Mouse (Mus musculus) Patski (cell line): ENCODE results near the gene Gnai1. TPM values are rescaled to one million over a fixed set of nuclear protein-coding genes. Genes with fewer than 3 reads are reported as not detected.

Experiments
- ATAC-seq: fragments of 100-300 bp; one replicate; pipeline ENCODE4 v1.8.0; 2021
- CTCF ChIA-PET: fragments of 350-600 bp; sonication (Branson Sonifier 250); formaldehyde crosslinking; loops from one replicate; lab custom pipeline; 2022; ENCODE audit warnings: inconsistent platforms; lab: Charles Lee
- POLR2A ChIA-PET: fragments of 350-600 bp; sonication (Branson Sonifier 250); formaldehyde crosslinking; loops from one replicate; lab custom pipeline; 2022; ENCODE audit warnings: antibody characterized with exemption, inconsistent platforms; lab: Charles Lee
- DNase-seq: peaks from one replicate; pipeline ENCODE4 v3.0.0-alpha.2; 2011; ENCODE audit warnings: low read depth, low spot score
- H3K27me3 ChIP-seq: fragments of 371-371 bp; one replicate; pipeline ENCODE4 v1.5.1; 2021
- CTCF ChIP-seq: fragments of 100-300 bp; IDR thresholded peaks from one replicate; pipeline ENCODE4 v1.5.1; 2021
- in situ Hi-C: fragments of 300-500 bp; cut with MboI; formaldehyde crosslinking; loops from 3 replicates; pipeline ENCODE4 v1.11.1; 2018; ENCODE audit warnings: low pct_unique_long_range_greater_than_20kb, mixed read lengths
- polyA plus RNA-seq: library from polyadenylated mRNA; unstranded; gene quantifications from one replicate; pipeline ENCODE4 v1.2.3, GENCODE M21; 2021

The Gnai1 gene
- 32.9 TPM for polyA plus RNA-seq

GRCm38 (mm10) chr5:18360281-18360819 lies at the start of gene Gnai1:
Gene Gnai1, minus strand, starts transcription at chr5:18360355.
- H3K27me3 ChIP-seq: no peaks in the 10 kb centered on the region
- TF ChIP-seq CTCF: peak; percentile 77
- in situ Hi-C loops: no loop called here
- ChIA-PET CTCF (interaction anchor here (1.5 to 3.1 kb wide), 4 partner anchors 9 to 272 kb away, joined by 3 to 12 read pairs (median 8); no protein-coding TSS in a partner anchor), POLR2A (no interaction called here)
- ATAC-seq: peak; percentile 81
- DNase-seq: no peak

GRCm38 (mm10) chr5:18367864-18368263 lies 7.7 kb upstream of the Gnai1 start:
- ATAC-seq (no peak), DNase-seq (no peak)
- TF ChIP-seq CTCF: no peak
- H3K27me3 ChIP-seq: peaks cover 3% of the 10 kb centered on the region
- ChIA-PET POLR2A (no interaction called here), CTCF (interaction anchor here (0.9 to 1.0 kb wide), 2 partner anchors 10 to 280 kb away, joined by 3 to 4 read pairs; no protein-coding TSS in a partner anchor)
- in situ Hi-C loops: no loop called here

GRCm38 (mm10) chr5:18365460-18365859 lies 5.3 kb upstream of the Gnai1 start:
- ChIA-PET CTCF (interaction anchor here (1.5 kb wide), 1 partner anchor 277 kb away, joined by 6 read pairs; no protein-coding TSS in a partner anchor), POLR2A (no interaction called here)
- in situ Hi-C loops: no loop called here
- peaks cover 3% of the 10 kb centered on the region for H3K27me3 ChIP-seq
- TF ChIP-seq CTCF: no peak
- ATAC-seq (no peak), DNase-seq (no peak)

GRCm38 (mm10) chr5:18360956-18361355 lies 801 bp upstream of the Gnai1 start:
- ATAC-seq: no peak
- DNase-seq: no peak
- POLR2A ChIA-PET: no interaction called here
- in situ Hi-C loops: no loop called here
- CTCF ChIA-PET: interaction anchor here (1.1 to 2.4 kb wide), 3 partner anchors 10 to 14 kb away, joined by 3 to 8 read pairs (median 3); no protein-coding TSS in a partner anchor
- TF ChIP-seq CTCF: no peak
- H3K27me3 ChIP-seq: no peaks in the 10 kb centered on the region

GRCm38 (mm10) chr5:18359376-18360280 lies 527 bp downstream of the Gnai1 start:
- POLR2A ChIA-PET: no interaction called here
- no peak for TF ChIP-seq CTCF
- CTCF ChIA-PET: interaction anchor here (1.2 to 3.1 kb wide), 8 partner anchors 8 to 278 kb away, joined by 3 to 12 read pairs (median 4); no protein-coding TSS in a partner anchor
- ATAC-seq (peak; percentile 69), DNase-seq (no peak)
- in situ Hi-C loops: loop anchor here (5.0 kb wide), 1 partner anchor 257 kb away; no protein-coding TSS in a partner anchor
- H3K27me3 ChIP-seq: no peaks in the 10 kb centered on the region

GRCm38 (mm10) chr5:18358778-18359177 lies 1.4 kb downstream of the Gnai1 start:
- POLR2A ChIA-PET: no interaction called here
- ATAC-seq (no peak), DNase-seq (no peak)
- TF ChIP-seq CTCF: no peak
- CTCF ChIA-PET: interaction anchor here (0.6 to 3.1 kb wide), 13 partner anchors 46 to 277 kb away, joined by 3 to 12 read pairs (median 3); no protein-coding TSS in a partner anchor
- H3K27me3 ChIP-seq: no peaks in the 10 kb centered on the region
- in situ Hi-C loops: loop anchor here (5.0 kb wide), 1 partner anchor 256 kb away; no protein-coding TSS in a partner anchor

GRCm38 (mm10) chr5:18358191-18358590 lies 2.0 kb downstream of the Gnai1 start:
- CTCF ChIA-PET: interaction anchor here (0.6 to 3.1 kb wide), 17 partner anchors 8 to 276 kb away, joined by 3 to 12 read pairs (median 3); no protein-coding TSS in a partner anchor

GRCm38 (mm10) chr5:18347297-18347696 lies 12.9 kb downstream of the Gnai1 start:
- no peak for TF ChIP-seq CTCF
- ATAC-seq (no peak), DNase-seq (no peak)
- ChIA-PET CTCF (interaction anchor here (0.7 kb wide), 1 partner anchor 52 kb away, joined by 3 read pairs; no protein-coding TSS in a partner anchor), POLR2A (no interaction called here)
- H3K27me3 ChIP-seq: no peaks in the 10 kb centered on the region
- in situ Hi-C loops: no loop called here

More at GRCm38 (mm10) chr5:18358191-18358590, 2.0 kb downstream of the Gnai1 start:
- DNase-seq: no peak
- in situ Hi-C loops: loop anchor here (5.0 kb wide), 1 partner anchor 256 kb away; no protein-coding TSS in a partner anchor
- POLR2A ChIA-PET: no interaction called here
- peak; percentile 13 for ATAC-seq
- no peaks in the 10 kb centered on the region for H3K27me3 ChIP-seq
- TF ChIP-seq CTCF: peak; percentile 81

- CTCF ChIA-PET: no interaction called here
- no peak for DNase-seq
- no peak for TF ChIP-seq CTCF
- H3K27me3 ChIP-seq: no peaks in the 10 kb centered on the region
- in situ Hi-C loops: no loop called here
- POLR2A ChIA-PET: interaction anchor here (0.5 kb wide), 1 partner anchor 84 kb away, joined by 6 read pairs; no protein-coding TSS in a partner anchor
- ATAC-seq: no peak
Measured at GRCm38 (mm10) chr5:18343455-18344142, 16.6 kb downstream of the Gnai1 start.
